Mouse (Mus musculus) megakaryocyte progenitor cell, adult 5-6 weeks (primary cell): ENCODE measurements around the gene 2510002D24Rik. TPM values are rescaled to one million over a fixed set of nuclear protein-coding genes. Genes with fewer than 3 reads are reported as not detected.
A peak's percentile ranks its signal among the peaks of the same experiment; 100 is the strongest.

Experiments
- ATAC-seq: replicated peaks from 2 replicates; pipeline ENCODE4 v1.8.0; 2016; ENCODE audit warnings: mild to moderate bottlenecking, moderate TSS enrichment, inconsistent platforms; ENCODE audit not compliant: poor library complexity
- total RNA-seq, 2 experiments: library from RNA; stranded (forward) in 1 of 2; stranded (reverse) in 1 of 2; fragments of 157-497, 149-512 nt in 1 of 2; fragments of 200-1000 nt in 1 of 2; gene quantifications; 2 replicates each; pipeline versions ENCODE4 v1.2.3 to v1.2.4; 2015 to 2017

Gene 2510002D24Rik
- total RNA-seq (2015) (23.1 and 27.0 TPM in 2 replicates), total RNA-seq (2017) (23.2 and 36.1 TPM in 2 replicates)

DNA sequence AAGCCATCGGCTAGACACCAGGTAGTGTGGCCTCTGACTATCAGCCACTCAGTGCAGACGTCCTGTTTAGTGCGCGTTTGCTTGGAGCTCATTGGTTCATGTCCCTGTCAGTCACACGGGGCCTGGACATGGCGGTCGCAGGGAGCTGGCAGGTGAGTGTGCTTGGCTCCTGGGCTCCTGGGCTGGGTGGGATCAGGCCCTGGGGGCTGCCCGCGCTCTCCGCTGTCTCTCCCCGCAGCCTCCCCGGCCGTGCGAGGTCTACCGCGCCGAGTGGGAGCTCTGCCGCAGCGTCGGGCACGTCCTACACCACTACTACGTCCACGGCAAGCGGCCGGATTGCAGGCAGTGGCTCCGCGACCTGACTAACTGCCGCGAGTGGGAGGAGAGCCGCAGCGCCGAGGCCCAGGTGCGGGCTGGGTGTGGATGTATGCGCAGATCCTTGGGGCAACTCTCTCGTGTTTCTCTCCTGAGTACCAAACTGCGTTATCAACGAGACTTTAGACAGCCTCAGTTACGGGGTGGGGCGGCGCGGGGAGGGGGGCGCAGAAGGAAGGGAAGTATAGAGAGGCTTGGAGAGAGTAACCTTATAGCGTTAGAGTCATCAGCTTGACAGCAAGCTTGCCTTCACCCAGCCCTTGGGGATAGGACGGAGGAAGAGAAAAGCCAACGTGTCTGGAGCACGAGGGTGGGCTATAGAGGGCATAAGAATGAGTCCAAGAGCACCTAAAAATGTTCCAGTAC is at the start of gene 2510002D24Rik, which contains the start of gene Gm28539:
TSS of gene 2510002D24Rik (plus strand) at position 111 of the 741 bp plus-strand sequence.
TSS of gene Gm28539 (plus strand) at position 117 of the 741 bp plus-strand sequence.
- peak; percentile 96 for ATAC-seq

DNA sequence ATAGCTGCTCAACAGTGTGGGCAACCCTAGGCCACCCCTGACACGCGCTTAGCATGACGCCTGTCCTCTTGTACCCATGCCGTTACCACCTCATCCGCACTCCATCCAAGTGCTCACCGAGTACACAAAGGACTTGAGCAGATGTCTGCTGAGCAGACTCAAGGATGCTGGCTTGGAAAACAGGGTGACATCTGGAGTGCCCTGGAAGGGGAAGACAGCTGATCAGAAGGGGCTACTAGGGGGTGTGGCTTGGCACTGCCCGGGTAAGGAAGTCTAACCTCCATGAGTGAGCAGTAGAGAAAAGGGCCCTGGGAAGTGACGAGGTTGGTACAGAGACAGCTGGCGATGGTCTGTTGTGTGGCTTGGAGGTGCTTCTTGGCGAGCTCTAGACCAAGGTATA is 49.7 kb upstream of the 2510002D24Rik start:
- ATAC-seq = no peak

DNA sequence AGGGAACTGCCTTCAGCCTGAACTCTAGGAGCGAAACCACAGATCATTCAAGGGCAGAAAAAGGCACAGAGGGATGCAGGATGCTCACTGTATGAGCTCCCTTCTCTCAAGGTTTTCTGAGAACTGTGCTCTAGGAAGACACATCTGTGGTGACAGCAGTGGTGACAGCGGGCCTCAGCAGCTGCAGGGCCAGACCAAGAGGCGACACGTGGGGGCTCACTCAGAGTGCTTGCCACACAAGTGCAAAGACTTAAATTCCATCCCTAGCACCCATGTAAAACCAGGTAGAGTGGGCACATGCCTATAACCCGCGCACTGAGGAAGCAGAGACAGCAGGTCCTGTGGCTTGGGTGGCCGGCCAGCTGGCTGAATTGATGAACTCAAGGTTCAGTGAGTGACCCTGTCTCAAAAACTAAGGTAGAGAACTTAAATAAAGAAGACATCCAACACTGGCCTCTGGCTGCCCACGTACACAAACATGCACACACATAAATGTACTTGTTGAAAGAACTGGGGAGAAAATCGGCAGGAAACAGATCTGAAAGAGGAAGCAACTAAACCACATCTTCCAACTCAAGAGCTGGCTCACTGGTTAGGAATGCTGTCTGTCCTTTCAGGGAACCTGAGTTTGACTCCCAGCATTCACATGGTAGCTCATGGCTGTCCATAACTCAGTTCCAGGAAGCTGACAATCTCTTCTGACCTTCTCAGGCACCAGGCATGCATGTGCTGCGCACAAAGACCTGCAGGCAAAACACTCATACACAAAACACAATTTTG is 47.6 kb upstream of the 2510002D24Rik start:
- ATAC-seq = peak; percentile 35; the same call in 1 of the 2 replicates

DNA sequence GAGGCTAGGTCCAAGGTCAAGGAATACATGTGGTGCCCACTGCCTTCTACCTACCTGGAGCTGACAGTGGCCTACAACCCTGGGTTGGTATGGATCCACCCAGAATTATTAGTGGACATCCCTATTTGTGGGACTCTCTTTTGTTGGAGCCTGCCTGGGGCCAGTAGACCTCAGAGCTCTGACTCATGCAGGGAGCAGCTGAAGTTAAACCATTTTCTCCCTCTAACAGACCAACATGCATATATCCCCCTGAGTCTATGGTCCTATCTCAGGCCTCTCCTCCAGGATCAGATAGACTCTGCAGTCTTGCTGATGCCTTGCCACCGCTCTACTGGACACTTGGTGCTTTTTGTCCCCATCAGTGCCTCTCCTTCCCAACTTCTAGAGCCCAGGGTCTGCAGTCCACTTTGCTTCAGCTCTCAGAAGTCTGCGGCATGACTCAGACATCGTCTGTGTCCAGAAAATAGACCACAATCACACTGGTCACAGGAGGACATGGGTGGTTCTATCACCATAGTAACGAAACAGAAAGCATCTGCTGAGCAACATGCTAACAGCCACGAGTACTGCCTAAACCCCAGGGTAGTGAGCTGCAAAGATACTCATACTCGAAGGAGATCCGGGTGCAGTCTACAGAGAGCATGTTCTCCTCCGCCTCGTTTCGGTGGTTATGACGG is 41.0 kb upstream of the 2510002D24Rik start:
- no peak for ATAC-seq

DNA sequence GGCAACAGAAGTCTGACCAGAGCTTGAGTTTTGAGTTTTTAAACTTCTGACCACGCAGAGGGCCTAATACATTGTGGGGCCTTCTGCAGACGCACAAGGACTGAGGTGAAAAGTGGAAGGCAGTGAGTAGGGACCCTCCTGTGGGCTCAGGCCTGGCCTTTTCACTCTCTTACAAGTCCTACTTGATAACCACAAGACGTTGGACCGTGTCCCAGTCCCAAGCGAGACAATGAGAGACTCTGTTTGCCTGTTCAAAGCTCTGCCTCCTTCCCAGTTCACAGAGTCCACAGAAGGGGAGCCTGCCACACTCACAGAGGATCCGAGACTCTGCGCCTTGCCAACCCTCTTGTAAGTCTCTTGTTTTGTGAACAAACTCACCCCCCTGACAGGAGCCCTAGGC is 39.7 kb upstream of the 2510002D24Rik start:
- ATAC-seq = no peak

DNA sequence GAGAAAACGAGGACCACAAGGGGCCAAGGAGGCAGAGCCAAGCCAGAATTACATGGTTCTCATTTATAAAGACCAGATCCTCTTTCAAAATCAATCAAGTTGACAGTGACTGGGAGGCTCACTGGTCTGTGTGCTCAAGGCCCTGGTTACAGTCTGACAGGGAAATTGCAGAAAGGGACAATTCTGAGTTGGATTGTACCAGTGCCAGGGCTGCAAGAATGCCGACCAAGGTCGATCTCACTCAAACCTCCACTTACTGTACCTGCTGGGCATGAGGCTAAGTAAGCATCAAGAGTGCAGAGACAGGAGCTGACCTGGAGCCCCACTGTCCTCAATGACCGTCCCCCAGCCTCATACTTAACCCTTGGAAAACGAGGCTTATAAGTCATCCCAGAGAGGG is 38.2 kb upstream of the 2510002D24Rik start:
- ATAC-seq = no peak

DNA sequence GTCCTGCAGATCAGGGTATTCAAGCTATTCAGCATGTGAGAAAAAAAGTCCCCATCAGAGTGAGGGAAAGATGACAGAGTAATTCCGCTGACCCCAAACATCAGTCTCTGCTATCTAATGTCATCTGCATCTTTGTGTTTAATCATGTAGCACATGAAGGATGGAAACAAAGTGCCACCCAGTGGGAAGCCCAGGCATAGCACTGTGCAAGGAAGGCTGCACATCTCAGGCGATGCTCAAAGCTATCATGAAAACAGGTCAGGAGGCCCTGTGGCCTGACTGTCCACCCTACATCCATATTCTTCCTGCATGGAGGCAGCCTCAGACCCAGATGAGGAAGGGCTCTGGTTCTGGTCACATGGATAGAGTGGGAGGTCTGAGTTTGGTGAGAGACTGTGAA is 37.5 kb upstream of the 2510002D24Rik start:
- peak; percentile 73 for ATAC-seq

DNA sequence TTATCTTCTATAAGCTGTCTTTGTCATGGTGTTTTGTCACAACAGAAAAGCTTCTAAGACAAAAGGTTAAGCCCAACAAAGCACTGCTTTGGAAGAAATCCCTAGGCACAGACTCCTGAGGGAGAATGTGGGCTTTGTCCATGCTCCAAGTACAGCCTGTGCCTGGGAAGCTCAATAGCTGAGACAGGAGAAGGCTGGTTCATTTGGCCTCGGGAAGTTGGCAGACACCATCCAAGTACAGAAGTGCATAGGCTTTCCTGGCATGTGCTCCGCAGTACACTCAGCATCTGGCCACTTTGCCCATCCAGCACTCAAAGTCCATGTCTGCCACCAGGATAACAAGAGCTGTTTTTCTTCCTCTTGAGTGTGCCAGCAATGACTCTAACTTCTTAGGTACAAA is 30.6 kb upstream of the 2510002D24Rik start:
- ATAC-seq = no peak

DNA sequence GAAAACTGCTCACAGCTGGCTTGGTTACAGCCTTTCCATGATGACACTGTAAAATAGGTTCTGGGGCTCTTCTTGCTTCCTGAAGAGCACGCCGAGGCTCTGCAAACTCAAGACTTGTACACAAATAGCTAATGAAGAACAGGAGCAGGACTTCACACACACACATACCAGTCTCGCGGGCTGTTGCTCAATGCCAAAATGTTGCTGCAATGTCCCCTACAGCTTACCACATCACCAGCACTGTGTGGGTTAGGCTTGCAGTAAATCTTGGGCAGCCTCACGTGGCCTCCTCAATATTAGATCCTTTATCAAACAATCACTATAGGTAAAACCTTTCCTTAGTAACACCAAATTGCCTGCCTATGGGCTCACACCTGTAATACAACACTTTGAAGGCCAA is 27.4 kb upstream of the 2510002D24Rik start:
- ATAC-seq = peak; percentile 58

DNA sequence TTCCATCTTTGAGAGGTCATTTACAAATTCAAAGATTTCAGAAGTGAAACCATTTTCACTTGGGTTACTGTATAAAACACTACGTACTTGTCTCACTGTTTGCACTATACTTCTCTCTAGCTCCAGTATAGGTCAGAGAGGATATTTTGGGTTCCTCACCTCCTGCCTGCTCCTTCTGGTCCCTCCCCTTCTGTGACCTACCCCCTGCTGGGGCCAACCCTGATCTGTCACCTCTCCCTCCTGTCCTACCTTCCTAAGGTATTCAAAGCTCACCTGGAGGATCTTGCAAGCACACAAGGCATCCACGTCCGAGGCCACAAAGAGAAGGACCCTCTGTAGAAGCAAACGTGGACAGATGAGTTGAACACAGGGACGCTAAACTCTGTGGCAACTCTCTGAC is 25.3 kb upstream of the 2510002D24Rik start:
- peak; percentile 30; the same call in 1 of the 2 replicates for ATAC-seq

DNA sequence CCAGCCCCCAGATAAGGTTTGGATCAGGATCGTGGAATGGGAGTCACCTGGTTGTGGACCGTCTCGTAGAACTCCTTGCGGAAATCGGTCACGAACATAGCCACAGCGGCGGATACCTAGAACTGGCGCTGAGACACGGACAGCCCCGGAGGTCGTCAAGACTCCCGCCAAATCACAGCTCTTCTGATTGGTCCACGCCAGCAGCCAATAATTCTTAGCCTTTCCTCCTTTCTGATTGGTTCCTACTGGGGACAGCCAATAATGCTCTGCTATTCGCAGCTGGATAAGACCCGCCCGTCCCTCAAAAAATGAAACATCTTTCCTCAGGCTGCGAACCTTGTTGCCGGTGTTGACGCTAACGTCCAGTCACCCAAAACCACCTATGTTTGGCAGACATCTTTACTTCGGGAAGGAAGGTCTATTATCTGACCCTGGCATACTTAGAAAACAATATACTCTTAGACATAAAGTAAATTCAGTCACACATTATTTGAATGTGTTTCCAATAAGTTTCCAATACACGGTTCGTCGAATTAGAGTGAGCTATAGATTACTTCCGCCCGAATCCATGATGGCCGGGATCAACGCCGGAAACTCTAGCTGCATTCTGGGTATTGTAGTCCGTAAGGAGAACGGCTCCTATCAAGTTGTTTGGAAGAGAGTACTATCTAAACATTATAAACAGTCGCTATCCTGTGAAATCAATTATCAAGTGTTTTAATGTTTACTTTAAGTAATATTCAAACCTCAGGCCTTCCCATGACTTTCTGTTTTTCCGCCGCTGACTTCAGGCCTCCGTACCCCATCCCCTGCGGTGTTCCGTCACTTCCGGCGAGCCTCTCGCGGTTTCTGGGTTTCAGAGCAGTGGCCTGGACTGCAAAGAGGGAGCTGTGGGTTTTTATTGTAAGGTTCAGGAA is 24.7 kb upstream of the 2510002D24Rik start, which contains the start of the genes Ufd1 and Cdc45:
TSS of gene Ufd1 (plus strand) at position 312 of the 917 bp plus-strand sequence.
TSS of gene Cdc45 (minus strand) at position 520 of the 917 bp plus-strand sequence.
- ATAC-seq = peak; percentile 82

DNA sequence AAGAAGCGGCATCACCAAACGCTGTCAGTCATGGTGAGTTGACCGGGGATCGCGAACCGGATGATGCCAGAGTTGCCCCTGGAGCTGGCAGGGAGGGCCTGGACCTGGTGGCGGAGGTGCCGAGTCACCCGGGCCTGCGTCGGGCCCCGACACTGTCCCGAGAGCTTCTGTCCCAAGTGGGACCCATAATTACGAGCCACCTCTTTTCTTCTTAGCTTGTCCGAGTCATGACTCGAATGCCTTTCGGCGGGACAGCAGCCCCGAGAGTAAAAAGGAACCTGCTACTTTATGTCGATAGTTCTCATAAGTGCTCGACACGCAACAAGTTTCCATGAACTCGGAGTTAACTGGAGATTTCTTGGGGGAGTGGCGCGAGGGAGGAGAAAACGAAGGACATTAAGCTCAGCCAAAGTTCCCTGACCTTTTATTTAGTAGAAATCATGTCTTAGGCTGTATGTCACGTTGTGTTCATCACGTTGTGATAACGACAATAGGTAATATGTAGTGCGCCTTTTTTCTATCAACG is 23.9 kb upstream of the 2510002D24Rik start:
- no peak for ATAC-seq

DNA sequence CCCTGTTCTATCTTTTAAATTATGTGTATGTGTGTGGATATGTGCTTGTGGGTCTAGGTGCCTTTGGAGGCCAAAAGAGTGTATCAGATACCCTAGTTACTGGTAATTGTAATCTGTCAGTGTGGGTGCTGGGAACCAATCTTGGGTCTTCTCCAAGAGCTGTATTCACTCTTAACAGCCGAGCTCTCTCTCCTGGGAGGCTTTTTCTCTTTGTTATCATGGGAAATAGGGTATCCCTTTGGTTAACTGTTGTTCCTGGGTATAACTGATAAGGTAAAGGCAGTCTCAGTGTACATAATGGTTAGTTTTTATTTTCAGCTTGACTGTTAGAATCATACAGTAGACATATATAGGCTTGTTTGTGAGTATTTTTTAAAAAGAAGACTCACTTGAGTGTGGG is 14.0 kb upstream of the 2510002D24Rik start:
- ATAC-seq = peak; percentile 95

DNA sequence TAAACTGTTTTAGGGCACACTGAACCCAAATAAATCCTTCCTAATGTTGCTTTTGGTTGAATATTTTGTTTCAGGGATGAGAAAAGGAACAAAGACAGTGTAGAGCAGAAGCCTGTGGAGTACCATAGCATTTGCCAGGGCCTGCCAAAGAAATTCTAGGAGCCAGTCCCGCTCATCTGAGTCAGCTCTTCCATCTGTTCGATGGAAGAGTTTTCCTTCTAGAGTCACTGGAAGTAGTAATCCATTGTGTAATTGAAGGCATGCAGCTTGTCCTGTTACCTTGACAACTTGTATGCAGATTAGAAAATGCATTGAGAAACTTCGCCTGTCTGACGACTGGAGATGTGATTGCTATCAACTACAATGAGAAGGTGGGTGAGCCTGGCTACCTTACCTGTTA is 13.5 kb upstream of the 2510002D24Rik start:
- ATAC-seq = no peak

DNA sequence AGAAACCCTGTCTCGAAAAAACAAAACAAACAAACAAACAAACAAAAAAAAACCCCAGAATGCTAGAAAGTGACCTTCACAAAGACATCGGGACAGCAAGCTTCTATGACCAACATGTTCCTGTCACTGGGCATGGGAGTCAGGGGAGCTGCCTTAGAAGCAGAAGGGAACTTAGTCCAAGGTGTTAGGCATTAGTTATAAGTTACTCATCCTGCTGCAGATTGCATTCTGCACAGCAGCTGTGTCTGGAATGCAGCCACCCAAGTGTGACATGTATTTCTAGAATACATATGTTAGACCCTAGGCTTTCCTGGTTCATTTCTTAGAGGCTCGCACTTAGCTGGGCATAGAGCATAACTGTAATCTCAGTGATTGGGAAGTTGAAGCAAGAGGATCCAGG is 7.7 kb upstream of the 2510002D24Rik start:
- ATAC-seq = no peak

DNA sequence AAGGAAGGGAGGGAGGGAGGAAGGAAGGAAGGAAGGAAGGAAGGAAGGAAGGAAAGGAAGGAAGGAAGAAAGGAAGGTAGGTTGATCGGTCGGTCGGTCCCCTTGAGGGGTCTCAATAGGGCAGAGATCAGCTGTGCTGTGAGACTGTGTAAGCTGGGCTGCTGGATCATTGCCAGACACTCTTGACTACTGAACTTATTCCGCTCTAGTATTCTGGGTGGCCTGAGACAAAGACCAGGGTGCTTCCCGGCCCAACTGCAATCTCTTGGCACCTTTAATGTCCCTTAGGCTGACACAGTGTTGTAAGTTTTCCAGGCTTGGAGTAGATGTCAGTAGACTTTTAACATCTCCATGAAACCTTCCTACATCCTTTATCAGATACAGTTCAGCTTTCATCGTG is 7.3 kb upstream of the 2510002D24Rik start:
- ATAC-seq = no peak

DNA sequence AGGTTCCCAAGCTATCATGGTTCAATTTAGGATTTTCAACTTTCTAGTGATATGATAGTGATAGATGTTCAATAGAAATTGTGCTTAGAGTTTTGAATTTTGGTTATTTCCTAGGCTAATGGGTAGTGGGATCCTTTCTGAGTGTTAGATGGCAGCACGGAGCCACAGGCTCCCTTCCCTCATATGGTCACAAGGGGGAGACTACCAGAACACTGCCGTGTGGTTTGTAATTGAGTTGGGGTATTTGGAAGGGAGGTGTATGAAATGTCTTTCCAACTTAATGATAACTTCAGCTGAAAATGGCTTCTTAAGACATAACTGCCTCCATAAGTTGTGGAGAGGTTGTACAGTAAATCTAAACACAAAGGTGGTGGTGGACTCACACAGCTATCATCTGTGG is 2.9 kb upstream of the 2510002D24Rik start:
- ATAC-seq = no peak

DNA sequence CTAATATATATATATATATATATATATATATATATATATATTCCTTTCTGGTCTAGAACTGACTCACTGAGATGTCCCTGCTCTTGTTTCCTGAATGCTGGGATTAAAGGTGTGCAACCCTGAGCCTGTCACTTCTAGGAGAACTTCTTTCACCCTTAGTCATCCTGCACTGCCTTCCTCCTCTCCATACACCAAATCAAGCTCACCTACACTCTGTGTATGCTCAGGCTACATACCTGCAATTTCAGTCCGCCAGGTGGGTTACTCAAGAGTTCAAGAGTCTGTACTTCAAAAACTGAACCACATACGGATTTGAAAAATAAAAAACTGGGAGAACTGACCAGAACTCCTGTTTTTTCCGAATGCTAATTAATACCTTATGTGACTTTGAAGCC is 308 bp upstream of the 2510002D24Rik start:
- no peak for ATAC-seq

DNA sequence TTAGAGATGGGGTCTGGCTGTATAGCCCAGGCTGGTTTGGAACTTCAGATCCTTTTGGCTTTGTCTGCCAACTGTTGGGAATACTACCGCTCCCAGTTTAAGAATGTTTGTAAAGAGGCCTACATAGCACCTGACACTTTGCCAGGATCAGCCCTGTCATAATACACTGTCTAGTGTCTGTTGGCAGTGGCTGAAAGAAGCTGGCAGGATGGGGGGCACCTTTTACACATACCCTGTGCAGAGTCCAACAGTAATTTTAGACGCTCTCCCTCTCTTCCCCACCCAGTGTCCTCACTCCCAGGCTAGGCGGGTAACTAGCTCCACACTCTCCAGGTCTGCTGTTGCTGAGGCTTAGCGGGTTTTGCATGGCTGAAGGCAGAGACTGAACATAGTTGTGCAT is 2.0 kb downstream of the 2510002D24Rik start:
- no peak for ATAC-seq

DNA sequence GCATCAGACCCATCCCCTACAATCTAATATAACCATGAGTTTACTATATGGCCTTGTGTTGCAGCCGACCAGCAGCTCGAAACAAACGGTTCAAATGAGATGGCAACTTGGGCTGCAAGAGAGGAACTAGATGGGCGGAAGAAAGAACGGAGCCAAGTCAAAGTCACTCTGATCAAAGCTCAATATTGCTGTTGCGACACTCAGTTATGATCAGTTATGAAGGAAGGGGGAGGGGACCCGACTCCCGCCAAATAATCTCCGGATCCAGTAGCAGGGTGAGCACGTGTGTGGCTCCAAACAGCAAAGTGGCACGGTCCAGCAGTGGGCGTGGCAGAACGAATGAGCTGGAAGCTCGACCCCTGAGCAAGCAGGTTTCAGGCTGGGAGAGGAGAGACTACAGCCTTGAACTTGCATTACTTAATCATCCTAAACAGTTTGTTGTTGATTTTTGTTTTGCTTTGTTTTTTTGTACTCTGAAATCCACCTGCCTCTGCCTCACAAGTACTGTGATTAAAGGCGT is 10.0 kb downstream of the 2510002D24Rik start:
- no peak for ATAC-seq
